Mouse (Mus musculus): ENCODE measurements around the gene Slc44a2. TPM values are rescaled to one million over a fixed set of nuclear protein-coding genes. Genes with fewer than 3 reads are reported as not detected.

The Slc44a2 gene
- total and polyA plus RNA-seq, 2 experiments from 2014 or later = 47.1 to 58.5 TPM

- Histone ChIP-seq H3K4me3 (ENCODE audit: low read depth, low read length) (peak overlapping the region; percentile 54; the same call in 1 of the 2 replicates), H3K4me1 (ENCODE audit: insufficient read depth, low read length) (peaks cover 19% of the 10 kb centered on the region; the same call in 1 of the 2 replicates), H3K9ac (replicated peaks; ENCODE audit: low read length, poor library complexity, severe bottlenecking) (peak overlapping the region; percentile 70; the same call in 1 of the 2 replicates), H3K27me3 (ENCODE audit: insufficient read depth, low read length) (no peaks in the 10 kb centered on the region), H3K27ac (ENCODE audit: low read depth, low read length) (0 out of 2 replicates have a peak overlapping the region, but pooled peaks have one; percentile 78), H3K9me3 (ENCODE audit: low read length) (no peaks in the 10 kb centered on the region), H3K36me3 (ENCODE audit: insufficient read depth, low read length) (peaks cover 22% of the 10 kb centered on the region; the same call in 1 of the 2 replicates), H3K4me2 (ENCODE audit: low read depth, low read length, poor library complexity, severe bottlenecking) (peak overlapping the region; percentile 72)
- WGBS = 73% methylated on average over 3 of the region's 3 CpGs
- DNase-seq (ENCODE audit: low spot score) (no peak), ATAC-seq (ENCODE audit: low FRiP score) (no peak)
- no peak for TF ChIP-seq CTCF (IDR thresholded peaks at IDR 0.05)
Observed at GRCm38 (mm10) chr9:21286753-21287152, 33.7 kb upstream of the Slc44a2 start.

DNA sequence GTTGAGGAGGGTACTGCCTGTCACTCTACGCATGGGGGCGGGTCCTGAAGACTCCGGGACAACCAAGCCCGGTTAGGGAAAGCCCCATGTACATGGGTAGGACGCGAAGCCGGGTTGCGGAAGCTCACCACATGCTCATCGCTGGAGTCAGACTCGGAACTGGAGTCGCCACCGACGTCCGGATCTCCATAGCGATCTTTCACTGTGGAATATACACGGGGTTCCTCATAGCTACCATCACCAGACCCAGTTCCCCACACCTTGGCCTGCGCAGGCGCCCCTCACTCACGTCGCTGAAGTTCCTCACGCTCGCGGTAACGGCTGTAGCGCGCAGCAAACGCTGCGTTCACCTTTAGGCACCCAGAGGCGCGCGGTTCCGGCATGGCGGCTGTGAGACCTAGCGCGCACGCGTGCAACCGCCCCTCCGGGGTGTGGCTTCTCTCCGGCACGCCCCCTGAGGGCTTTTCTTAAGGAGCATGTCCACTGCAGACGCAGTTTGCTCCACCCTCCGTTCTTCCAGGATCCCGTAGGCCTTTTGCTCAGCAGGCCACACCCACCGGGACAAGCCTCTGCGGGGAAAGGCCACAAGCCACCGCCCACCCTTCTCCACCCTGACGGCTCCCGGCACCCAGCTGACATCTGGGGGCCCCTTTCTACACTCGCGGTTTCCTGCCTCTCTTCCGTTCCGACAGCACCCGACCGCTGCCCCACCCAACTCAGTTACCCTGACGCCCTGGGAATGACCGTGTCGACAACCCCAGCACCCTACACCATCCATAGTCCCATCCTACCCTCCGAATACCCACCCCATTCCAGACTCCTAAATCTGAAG lies 32.7 kb upstream of the Slc44a2 start, which contains the start of gene Kri1:
Kri1 (minus strand) TSS at position 399 of the 832 bp plus-strand sequence.
- peak; percentile 99 for DNase-seq (ENCODE audit: low spot score)
- H3K27ac ChIP-seq (ENCODE audit: low read depth, low read length) = peak within 1 kb of the TSS; percentile 78
- peak within 1 kb of the TSS; percentile 54 for H3K4me3 ChIP-seq (ENCODE audit: low read depth, low read length)
- WGBS = under 1% methylated on average over 59 of the region's 59 CpGs
- peak within 1 kb of the TSS; percentile 70 for H3K9ac ChIP-seq (replicated peaks; ENCODE audit: low read length, poor library complexity, severe bottlenecking)
- peak; percentile 20; the same call in 1 of the 2 replicates for TF ChIP-seq CTCF (IDR thresholded peaks at IDR 0.05)
- H3K36me3 ChIP-seq (ENCODE audit: insufficient read depth, low read length) = peaks cover 16% of the 10 kb centered on the region; the same call in 1 of the 2 replicates
- peaks cover 19% of the 10 kb centered on the region; the same call in 1 of the 2 replicates for H3K4me1 ChIP-seq (ENCODE audit: insufficient read depth, low read length)
- no peaks in the 10 kb centered on the region for H3K27me3 ChIP-seq (ENCODE audit: insufficient read depth, low read length)
- ATAC-seq (ENCODE audit: low FRiP score) = peak; percentile 77
- H3K4me2 ChIP-seq (ENCODE audit: low read depth, low read length, poor library complexity, severe bottlenecking) = peak within 1 kb of the TSS; percentile 72
- H3K9me3 ChIP-seq (ENCODE audit: low read length) = no peaks in the 10 kb centered on the region

DNA sequence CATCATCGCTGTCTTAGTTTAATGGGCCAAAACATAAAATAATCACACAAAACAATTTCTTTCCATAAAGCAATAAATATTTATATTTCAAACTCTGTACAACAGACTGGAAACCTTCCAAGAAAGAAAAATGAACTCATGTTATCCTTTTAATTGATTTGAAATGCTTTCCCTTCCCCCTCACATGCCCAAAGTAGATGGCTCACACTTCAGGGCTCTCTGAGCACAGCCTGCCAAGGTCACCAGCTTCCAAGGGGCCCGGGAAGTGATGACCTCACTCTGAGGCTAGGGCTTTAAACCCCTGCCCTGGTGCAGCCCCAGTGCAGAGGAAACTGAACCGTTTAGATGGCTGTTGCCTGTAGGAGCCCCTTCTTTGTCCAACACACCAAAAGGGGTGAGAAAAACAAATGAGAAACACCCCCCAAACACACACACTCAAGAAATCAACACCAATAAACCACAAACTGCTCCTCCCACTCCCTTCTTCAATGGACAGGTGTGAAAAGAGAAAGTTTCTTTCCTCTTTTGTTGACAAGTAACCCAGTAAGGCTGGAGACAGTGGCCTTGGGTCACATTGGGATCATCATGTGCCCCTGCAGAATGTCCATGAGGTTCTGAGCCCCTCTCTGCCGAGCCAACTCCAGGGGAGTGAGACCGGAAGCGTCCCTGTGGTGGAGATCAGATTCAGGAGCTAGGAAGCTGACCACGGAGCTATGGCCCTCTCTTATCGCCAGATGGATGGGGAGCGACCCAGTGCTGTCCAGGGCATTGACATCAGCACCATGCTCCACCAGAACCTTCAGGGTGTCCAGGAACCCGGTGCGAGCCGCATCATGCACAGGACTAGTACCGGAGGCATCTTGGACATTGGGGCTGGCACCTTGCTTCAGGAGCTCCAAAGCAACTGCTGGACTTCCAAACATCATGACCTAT lies 31.8 kb upstream of the Slc44a2 start:
- no peak for TF ChIP-seq CTCF (IDR thresholded peaks at IDR 0.05)
- 79% methylated on average over 13 of the region's 13 CpGs for whole genome bisulfite sequencing

DNA sequence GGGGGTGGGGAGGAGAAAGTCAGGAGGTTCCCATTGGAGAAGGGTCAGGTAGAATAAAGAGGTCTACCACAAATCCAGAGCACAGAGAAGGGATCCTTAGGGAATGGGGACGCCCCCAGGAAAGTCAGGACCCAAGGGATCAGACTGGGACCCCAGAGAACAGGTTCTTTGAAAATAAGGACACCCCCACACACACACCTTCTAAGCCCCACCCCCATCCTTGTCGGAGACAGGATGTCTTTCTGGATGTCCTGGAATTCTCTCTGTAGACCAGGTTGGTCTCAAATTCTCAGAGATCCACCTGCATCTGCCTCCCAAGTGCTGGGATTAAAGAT lies 31.2 kb upstream of the Slc44a2 start:
- Histone ChIP-seq H3K36me3 (ENCODE audit: insufficient read depth, low read length) (peaks cover 7% of the 10 kb centered on the region; the same call in 1 of the 2 replicates), H3K4me1 (ENCODE audit: insufficient read depth, low read length) (peaks cover 19% of the 10 kb centered on the region; the same call in 1 of the 2 replicates), H3K4me2 (ENCODE audit: low read depth, low read length, poor library complexity, severe bottlenecking) (peak overlapping the region; percentile 59; the same call in 1 of the 2 replicates), H3K27ac (ENCODE audit: low read depth, low read length) (no peak overlapping the region), H3K9me3 (ENCODE audit: low read length) (no peaks in the 10 kb centered on the region), H3K4me3 (ENCODE audit: low read depth, low read length) (peak overlapping the region; percentile 81; the same call in 1 of the 2 replicates), H3K9ac (replicated peaks; ENCODE audit: low read length, poor library complexity, severe bottlenecking) (no peak overlapping the region), H3K27me3 (ENCODE audit: insufficient read depth, low read length) (no peaks in the 10 kb centered on the region)
- TF ChIP-seq CTCF (IDR thresholded peaks at IDR 0.05) = no peak
- DNase-seq (ENCODE audit: low spot score) (no peak), ATAC-seq (ENCODE audit: low FRiP score) (no peak)
- WGBS = 89% methylated on average over 2 of the region's 2 CpGs

More for the DNA sequence above, 31.8 kb upstream of the Slc44a2 start:
- Histone ChIP-seq H3K27me3 (ENCODE audit: insufficient read depth, low read length) (no peaks in the 10 kb centered on the region), H3K4me3 (ENCODE audit: low read depth, low read length) (peak overlapping the region; percentile 54), H3K4me1 (ENCODE audit: insufficient read depth, low read length) (peaks cover 19% of the 10 kb centered on the region; the same call in 1 of the 2 replicates), H3K9me3 (ENCODE audit: low read length) (no peaks in the 10 kb centered on the region), H3K27ac (ENCODE audit: low read depth, low read length) (peak overlapping the region; percentile 78), H3K36me3 (ENCODE audit: insufficient read depth, low read length) (peaks cover 13% of the 10 kb centered on the region; the same call in 1 of the 2 replicates), H3K4me2 (ENCODE audit: low read depth, low read length, poor library complexity, severe bottlenecking) (peak overlapping the region; percentile 72), H3K9ac (replicated peaks; ENCODE audit: low read length, poor library complexity, severe bottlenecking) (peak overlapping the region; percentile 70)
- DNase-seq (ENCODE audit: low spot score) (no peak), ATAC-seq (ENCODE audit: low FRiP score) (no peak)

GRCm38 (mm10) chr9:21290589-21290988 lies 29.9 kb upstream of the Slc44a2 start:
- Histone ChIP-seq H3K4me2 (ENCODE audit: low read depth, low read length, poor library complexity, severe bottlenecking) (peak overlapping the region; percentile 59), H3K36me3 (ENCODE audit: insufficient read depth, low read length) (no peaks in the 10 kb centered on the region), H3K9me3 (ENCODE audit: low read length) (no peaks in the 10 kb centered on the region), H3K9ac (replicated peaks; ENCODE audit: low read length, poor library complexity, severe bottlenecking) (peak overlapping the region; percentile 89), H3K4me3 (ENCODE audit: low read depth, low read length) (peak overlapping the region; percentile 81), H3K27ac (ENCODE audit: low read depth, low read length) (peak overlapping the region; percentile 85), H3K27me3 (ENCODE audit: insufficient read depth, low read length) (no peaks in the 10 kb centered on the region), H3K4me1 (ENCODE audit: insufficient read depth, low read length) (peaks cover 19% of the 10 kb centered on the region; the same call in 1 of the 2 replicates)
- peak; percentile 32 for DNase-seq (ENCODE audit: low spot score)
- no peak for TF ChIP-seq CTCF (IDR thresholded peaks at IDR 0.05)
- ATAC-seq (ENCODE audit: low FRiP score) = no peak
- 1% methylated on average over 20 of the region's 20 CpGs for WGBS

All from midbrain, postnatal 0 days (tissue).